Mouse (Mus musculus): ENCODE results near the gene Mcrs1.
"Not testable (repeated sequence)": the region's sequence is repeated elsewhere in the genome, so short reads cannot be mapped to it uniquely, and the experiment has no call there.

Mcrs1 gene

DNA sequence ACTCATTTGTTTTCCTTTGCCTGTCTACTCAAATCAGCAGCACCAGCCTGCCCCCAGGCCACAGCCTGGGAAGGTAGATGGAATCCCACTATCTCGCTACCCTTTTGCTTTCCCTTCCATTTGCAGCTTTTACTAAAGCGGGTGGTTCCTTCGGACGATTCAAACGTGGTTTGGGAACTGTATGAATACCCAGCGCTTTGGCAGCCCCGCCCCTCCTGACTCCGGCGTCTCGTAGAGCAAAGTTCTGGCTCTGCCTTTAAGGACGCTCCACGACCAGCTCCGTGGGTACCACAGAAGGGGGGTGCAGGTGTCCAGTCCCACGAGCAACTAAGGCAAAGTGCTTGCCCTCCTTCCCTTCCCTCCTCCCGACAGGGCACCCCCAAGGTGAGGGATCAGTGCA lies 650 bp downstream of the Mcrs1 start:
- not testable (repeated sequence) for DNase-seq (ENCODE audit: low spot score)

GRCm38 (mm10) chr15:99249938-99250337 lies 1.8 kb downstream of the Mcrs1 start:
- DNase-seq (ENCODE audit: low spot score), result no peak

GRCm38 (mm10) chr15:99248972-99249371 lies 2.8 kb downstream of the Mcrs1 start:
- DNase-seq (ENCODE audit: low spot score), result no peak

DNA sequence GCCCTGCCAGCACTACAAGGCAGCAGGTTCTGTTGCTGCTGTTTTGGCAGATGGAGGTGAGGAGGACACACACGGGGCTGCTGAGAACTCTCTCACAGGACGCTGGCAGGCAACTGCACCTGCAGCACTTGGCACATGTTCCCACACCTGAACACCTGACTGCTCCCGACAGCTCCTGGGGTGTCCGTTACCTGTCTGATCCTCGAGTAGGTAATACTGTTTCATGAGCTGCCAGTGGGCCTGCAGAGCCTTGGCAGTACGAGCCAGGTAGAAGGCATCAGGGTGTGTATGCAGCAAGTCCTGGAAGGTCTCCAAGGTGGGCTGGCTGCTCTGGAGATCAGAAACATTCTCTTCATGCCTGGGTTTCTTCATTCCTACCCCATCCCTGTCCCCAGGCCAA lies 5.0 kb downstream of the Mcrs1 start:
- DNase-seq (ENCODE audit: low spot score), result not testable (repeated sequence)

GRCm38 (mm10) chr15:99242045-99242444 lies 9.7 kb downstream of the Mcrs1 start:
- DNase-seq (ENCODE audit: low spot score), result no peak

DNA sequence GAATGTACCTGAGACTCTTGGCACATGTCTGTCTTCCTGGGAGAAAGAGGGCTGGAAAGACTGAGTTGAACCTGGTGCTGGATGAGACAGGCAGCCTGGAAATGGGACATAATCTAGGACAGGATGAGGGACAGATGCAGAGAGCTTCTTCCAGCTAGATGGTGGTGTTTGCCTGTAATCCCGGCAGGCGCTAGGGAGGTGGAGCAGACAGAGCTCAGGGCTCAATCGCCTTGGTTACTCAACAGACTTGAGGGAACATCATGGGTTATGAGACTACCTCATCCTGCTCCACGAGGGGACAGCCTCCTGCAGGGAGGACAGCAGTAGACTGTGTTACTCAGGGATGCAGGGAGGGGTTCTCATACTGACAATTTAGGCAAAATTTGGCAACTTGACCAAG lies 10.5 kb downstream of the Mcrs1 start:
- DNase-seq (ENCODE audit: low spot score), result no peak

DNA sequence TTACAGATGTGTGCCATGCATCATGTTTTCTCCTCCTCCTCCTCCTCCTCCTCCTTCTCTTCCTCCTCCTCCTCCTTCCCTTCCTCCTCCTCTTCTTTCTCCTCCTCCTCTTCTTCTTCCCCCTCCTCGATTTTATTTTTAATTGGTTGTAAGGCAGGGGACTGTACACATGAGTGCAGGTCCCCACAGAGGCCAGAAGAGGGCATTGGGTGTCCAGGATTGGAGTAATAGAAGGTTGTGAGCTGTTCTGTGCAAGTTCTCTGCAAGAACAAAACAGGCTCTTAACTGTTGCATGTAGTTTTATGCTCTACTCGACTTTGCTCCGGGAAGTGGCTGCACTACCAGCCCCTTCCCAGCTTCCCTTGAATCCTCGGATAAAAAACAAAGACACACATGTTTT lies 11.6 kb downstream of the Mcrs1 start:
- no peak for DNase-seq (ENCODE audit: low spot score)

GRCm38 (mm10) chr15:99238006-99238405 lies 13.8 kb downstream of the Mcrs1 start:
- DNase-seq (ENCODE audit: low spot score), result no peak

GRCm38 (mm10) chr15:99234326-99235010 lies 17.3 kb downstream of the Mcrs1 start:
- DNase-seq (ENCODE audit: low spot score), result no peak

DNA sequence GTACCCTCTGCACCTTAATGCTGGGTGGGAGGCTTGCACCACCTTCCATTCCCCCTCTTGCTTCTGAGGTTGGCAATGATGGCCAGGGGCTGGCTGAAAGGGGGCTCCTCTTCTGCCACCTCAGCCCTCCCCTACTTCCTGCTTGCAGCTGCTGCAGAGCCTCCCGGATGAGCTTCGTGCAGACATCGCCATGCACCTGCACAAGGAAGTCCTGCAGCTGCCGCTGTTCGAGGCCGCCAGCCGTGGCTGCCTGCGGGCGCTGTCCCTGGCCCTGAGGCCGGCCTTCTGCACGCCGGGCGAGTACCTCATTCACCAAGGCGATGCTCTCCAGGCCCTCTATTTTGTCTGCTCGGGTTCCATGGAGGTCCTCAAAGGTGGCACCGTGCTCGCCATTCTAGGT lies 18.0 kb downstream of the Mcrs1 start:
- no peak for DNase-seq (ENCODE audit: low spot score)

- DNase-seq (ENCODE audit: low spot score), result no peak
These were observed 19.8 kb downstream of the Mcrs1 start for GRCm38 (mm10) chr15:99231998-99232397.

GRCm38 (mm10) chr15:99226090-99226489 lies 25.7 kb downstream of the Mcrs1 start:
- no peak for DNase-seq (ENCODE audit: low spot score)

GRCm38 (mm10) chr15:99225081-99225810 lies 26.5 kb downstream of the Mcrs1 start:
- DNase-seq (ENCODE audit: low spot score), result peak; percentile 40

DNA sequence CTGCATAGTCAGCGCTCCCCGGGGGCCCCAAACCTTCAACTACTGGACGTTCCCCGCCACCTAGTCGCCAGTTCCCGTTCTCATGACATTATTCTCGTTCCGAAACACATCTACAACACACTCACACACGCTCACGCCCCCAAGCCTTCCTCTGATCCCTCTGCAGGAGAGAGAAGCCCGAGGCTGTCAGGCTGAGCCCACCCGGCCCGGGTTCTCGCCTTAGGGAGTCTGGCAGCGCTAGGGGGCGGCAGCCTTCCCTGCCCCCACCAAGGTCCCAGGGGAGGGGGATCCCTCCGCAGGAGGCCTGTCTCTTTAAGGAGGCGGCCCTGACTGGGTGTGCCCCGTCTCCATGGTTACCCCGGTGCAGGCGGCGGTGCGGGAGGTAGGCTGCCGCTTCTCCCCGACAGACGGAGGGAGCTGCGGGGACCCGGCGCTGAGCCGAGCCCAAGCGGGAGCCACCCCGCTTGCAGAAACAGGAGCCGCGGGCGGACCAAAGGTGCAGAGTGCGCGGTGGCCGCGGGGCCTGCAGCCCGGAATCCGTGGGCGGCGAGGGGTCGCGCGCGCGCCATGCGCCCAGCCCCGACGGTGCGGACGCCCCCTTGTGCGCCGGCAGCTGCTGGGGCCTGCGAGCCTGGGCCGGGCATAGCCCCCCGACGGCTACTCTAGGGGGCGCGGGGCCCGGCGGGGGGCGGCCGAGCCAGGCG lies 27.4 kb downstream of the Mcrs1 start, which contains the start of gene Kcnh3:
TSS of gene Kcnh3 (plus strand) at position 654 of the 704 bp plus-strand sequence.
- DNase-seq (ENCODE audit: low spot score), result peak; percentile 53

- DNase-seq (ENCODE audit: low spot score), result peak; percentile 53
These were observed 28.1 kb downstream of the Mcrs1 start for GRCm38 (mm10) chr15:99223585-99224207.

DNA sequence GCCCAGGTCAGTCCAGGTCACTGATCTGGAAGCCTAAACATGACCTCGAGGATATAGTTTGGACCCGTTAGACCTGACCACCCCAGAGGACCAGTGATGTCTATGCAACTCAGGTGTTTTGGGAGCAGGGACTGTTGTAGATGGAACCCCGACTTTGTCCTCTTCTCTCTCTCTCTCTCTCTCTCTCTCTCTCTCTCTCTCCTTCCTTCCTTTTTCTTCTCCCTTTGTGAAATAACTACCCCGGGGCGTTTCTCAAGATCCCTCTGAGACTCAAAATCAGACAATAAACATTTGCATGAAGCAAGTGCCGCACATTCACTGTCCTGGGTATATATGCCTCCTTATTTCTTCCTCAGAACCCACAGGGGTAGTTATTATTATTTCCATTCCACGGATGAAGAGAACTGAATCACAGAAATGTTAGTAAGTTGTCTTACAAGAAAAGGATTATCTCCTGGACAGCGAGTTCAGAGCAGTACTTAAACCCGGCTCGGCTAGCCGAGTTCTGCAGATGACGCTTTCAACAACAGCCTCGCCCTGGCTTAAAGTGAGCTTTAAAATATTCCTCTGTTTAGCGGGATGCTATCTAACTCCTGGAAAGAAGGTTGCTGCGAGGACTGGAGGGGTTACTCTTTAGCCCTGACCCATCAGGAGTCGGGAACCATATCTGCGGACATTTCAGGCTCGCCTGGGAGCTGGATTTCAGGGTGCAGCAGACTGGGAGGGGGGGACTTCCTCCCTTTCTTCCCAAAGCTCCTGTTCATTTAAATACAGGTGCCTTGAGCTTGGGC lies 28.8 kb downstream of the Mcrs1 start:
- peak; percentile 59 for DNase-seq (ENCODE audit: low spot score)

DNA sequence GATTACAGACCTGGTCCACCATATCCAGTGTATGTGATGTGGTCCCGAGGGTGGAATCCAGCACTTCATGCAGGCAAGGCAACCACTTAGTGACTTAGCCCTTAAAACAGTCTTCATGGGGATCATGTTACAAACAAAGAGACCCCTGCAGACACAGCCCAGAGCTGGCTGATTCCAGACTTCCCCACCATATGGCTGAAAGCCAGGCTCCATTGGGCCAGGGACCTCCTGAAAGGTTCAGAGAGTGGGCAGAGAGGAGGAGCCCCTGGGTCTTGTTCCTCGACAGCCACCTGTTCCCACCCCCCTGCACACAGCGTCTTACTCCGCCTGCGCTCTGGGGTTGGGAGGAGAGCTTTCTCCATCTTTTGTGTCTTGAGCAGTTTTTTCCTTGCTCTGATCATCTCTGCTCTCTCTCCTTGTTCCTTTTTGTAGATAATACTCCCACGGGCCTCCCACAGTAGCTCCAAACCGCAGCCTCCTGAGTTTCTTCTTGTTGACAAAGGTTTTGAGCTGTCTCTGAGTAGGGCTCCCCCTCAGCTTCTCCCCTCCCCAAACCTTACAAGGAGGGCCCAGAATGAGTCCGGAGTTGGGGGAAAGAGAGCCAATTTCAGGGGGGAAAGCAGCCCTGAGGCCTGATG lies 30.3 kb downstream of the Mcrs1 start:
- peak; percentile 67 for DNase-seq (ENCODE audit: low spot score)

- DNase-seq (ENCODE audit: low spot score), result no peak
These were observed 34.1 kb downstream of the Mcrs1 start for GRCm38 (mm10) chr15:99217630-99218029.

- no peak for DNase-seq (ENCODE audit: low spot score)
These were observed 35.9 kb downstream of the Mcrs1 start for GRCm38 (mm10) chr15:99215741-99216463.

DNA sequence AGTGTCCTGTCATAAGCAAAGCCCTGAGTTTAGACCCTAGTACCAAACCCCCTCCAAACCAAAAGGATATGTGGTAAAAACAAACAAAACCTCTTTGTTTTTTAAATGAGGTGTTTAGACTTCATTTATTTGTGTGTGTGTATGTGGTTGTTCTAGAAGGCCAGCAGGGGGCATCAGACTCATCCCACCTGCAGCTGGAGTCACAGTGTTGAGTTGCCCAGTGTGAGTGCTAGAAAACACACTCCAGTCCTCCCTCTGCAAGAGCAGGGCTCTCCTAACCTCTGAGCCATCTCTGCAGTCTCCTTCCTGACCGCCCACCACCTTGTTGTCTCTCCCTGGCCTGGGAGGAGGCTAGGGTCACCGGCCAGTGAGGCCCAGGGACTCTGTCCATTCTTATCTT lies 36.8 kb downstream of the Mcrs1 start:
- peak; percentile 58 for DNase-seq (ENCODE audit: low spot score)
